Mouse (Mus musculus): ENCODE data around the gene Mfap5.

- peak; percentile 35; the same call in 1 of the 2 replicates for TF ChIP-seq POLR2A (IDR thresholded peaks at IDR 0.05; ENCODE audit: control insufficient read depth, low read depth, low read length)
- TF ChIP-seq CTCF (IDR thresholded peaks at IDR 0.05; ENCODE audit: control insufficient read depth, insufficient read depth, insufficient replicate concordance, low read depth, low read length), result no peak
Measured at GRCm38 (mm10) chr6:122466092-122466713, 39.4 kb upstream of the Mfap5 start.

Measured in testis, adult 2 months (tissue).